Mouse (Mus musculus) bone marrow, adult 2 months (tissue): ENCODE measurements around the gene Smyd1. TPM values are rescaled to one million over a fixed set of nuclear protein-coding genes. Genes with fewer than 3 reads are reported as not detected.
A peak's percentile ranks its signal among the peaks of the same experiment; 100 is the strongest.

ENCODE experiments used
- H3K27ac ChIP-seq: fragments of 200-500 bp; 2 replicates; pipeline ENCODE4 v1.5.1; 2012; ENCODE audit warnings: low read depth, mild to moderate bottlenecking, control low read depth, inconsistent platforms, low read length; ENCODE audit not compliant: control insufficient read depth, poor library complexity, insufficient read depth
- H3K4me1 ChIP-seq: fragments of 200-500 bp; 2 replicates; pipeline ENCODE4 v1.6.1; 2011; ENCODE audit warnings: low read length; ENCODE audit not compliant: control insufficient read depth, insufficient read depth
- H3K4me3 ChIP-seq: fragments of 200-500 bp; replicated peaks from 2 replicates; pipeline ENCODE3; 2011; ENCODE audit warnings: mild to moderate bottlenecking, low read depth, low read length, control low read depth; ENCODE audit not compliant: control insufficient read depth
- CTCF ChIP-seq: fragments of 200-500 bp; IDR thresholded peaks from 2 replicates; pipeline ENCODE4 v1.5.1; 2011; ENCODE audit warnings: low read length, control low read depth; ENCODE audit not compliant: control insufficient read depth, insufficient read depth
- POLR2A ChIP-seq: fragments of 200-500 bp; IDR thresholded peaks from 2 replicates; pipeline ENCODE4 v1.6.1; 2011; ENCODE audit warnings: low read depth, mild to moderate bottlenecking, control low read depth, low read length, borderline replicate concordance; ENCODE audit not compliant: control insufficient read depth
- WGBS: fragments of 180-500 bp; shearing (Covaris S2); methylation state at CpG from one replicate; pipeline ENCODE4 v1.1.7; 2018; 5-methylcytosine and 5-hydroxymethylcytosine counted together
- polyA plus RNA-seq: library from polyadenylated mRNA; stranded (reverse); fragments of >200 nt; gene quantifications from 2 replicates; pipeline ENCODE4 v1.2.4, GENCODE M21; 2011; ENCODE audit warnings: low replicate concordance; ENCODE audit not compliant: missing spikeins, insufficient read depth, insufficient read length

The Smyd1 gene
- polyA plus RNA-seq, 1 experiment, result 0.45 TPM

GRCm38 (mm10) chr6:71298751-71299150 lies 23.3 kb downstream of the Smyd1 start:
- no peak overlapping the region for H3K4me3 ChIP-seq
- H3K4me1 ChIP-seq, result no peaks in the 10 kb centered on the region
- TF ChIP-seq POLR2A, result no peak
- TF ChIP-seq CTCF, result peak; percentile 59
- no peak overlapping the region for H3K27ac ChIP-seq
- 57% methylated on average over 3 of the region's 3 CpGs for whole genome bisulfite sequencing

DNA sequence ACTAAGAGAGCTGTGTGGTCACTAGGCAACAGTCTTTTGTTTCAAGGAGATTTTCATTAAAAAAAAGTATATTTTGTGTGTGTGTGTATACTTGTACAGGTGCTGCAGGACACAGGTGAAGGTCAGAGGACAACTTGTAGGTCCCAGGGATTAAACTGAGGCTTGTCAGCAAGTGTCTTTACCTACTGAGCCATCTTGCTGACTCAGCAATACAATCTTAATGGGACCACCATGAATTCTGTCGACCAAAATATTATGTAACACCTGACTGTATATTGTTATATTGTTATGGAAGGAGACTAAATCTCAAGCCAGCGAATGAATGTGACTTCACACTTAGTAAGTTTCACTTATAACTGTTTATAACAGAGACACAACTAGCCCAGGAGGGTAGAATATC lies 24.0 kb downstream of the Smyd1 start:
- TF ChIP-seq POLR2A (no peak), CTCF (no peak)

GRCm38 (mm10) chr6:71295303-71295702 lies 26.7 kb downstream of the Smyd1 start:
- H3K4me1 ChIP-seq, result no peaks in the 10 kb centered on the region
- no peak overlapping the region for H3K4me3 ChIP-seq
- TF ChIP-seq CTCF (no peak), POLR2A (no peak)
- H3K27ac ChIP-seq, result no peak overlapping the region
- 55% methylated on average over 6 of the region's 6 CpGs for WGBS

More for the DNA sequence above, 24.0 kb downstream of the Smyd1 start:
- WGBS, result 58% methylated on average over 2 of the region's 2 CpGs
- no peak overlapping the region for H3K27ac ChIP-seq
- no peaks in the 10 kb centered on the region for H3K4me1 ChIP-seq
- no peak overlapping the region for H3K4me3 ChIP-seq

DNA sequence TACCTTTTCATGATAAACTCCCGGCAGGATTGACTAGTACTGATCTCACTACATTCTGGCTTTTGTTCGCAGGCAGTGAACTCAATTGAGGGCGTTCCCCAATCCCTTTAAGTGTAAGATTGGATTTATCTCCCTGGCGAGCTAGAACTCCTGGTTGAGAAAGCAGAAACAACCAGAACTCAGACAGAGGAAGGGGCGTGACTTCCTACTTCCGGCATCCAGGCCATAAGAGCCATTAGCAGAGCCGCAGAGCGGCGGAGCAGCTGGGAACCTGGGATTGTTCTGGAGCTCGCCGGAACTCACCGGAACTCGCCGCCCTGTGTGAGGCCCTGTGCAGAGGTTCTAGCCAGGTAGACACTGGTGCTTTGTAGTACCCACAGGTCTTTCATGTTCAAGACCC lies 28.5 kb downstream of the Smyd1 start:
- no peak for TF ChIP-seq CTCF
- no peak for TF ChIP-seq POLR2A
- Histone ChIP-seq H3K27ac (no peak overlapping the region), H3K4me1 (no peaks in the 10 kb centered on the region), H3K4me3 (peak overlapping the region; percentile 34)
- 58% methylated on average over 14 of the region's 14 CpGs for WGBS

DNA sequence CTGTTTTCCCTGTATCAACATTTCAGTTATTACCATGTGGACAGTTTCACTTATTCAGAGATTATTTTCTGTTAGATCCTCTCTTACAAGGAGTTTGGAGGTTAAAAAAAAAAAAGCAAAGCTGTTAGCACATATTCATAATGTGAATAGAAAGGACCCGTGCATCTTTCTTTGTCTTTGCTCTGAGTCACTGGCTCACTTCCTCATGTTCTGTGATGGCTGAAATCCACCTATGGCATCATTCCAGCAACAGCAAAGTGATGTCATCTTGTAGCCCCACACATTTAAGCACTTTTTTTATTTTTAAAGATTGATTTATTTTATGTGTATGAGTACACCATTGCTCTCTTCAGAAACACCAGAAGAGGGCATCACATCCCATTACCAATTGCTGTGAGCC lies 42.6 kb downstream of the Smyd1 start:
- no peak overlapping the region for H3K27ac ChIP-seq
- WGBS, result 12% methylated on average over 1 of the region's 1 CpGs
- no peak for TF ChIP-seq POLR2A
- no peak for TF ChIP-seq CTCF

DNA sequence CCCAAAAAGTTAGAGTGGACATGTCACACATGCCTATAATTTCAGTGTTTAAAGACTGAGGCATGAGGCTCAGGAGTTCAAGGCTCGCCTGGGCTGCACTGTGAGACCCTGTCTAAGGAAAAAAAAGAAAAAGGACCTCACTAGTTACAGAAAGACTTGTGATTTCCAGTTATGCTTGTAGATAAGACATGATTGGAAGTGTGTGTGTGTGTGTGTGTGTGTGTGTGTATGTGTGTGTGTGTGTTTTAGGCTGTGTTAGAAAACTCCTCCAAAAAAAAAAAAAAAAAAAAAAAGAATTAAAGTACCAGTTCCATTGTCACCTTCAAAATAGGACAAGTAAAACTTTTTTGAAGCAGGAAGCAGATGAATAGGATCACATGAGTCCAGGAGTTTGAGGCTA lies 47.4 kb downstream of the Smyd1 start:
- TF ChIP-seq POLR2A, result no peak
- no peak for TF ChIP-seq CTCF
- no peak overlapping the region for H3K27ac ChIP-seq
- no peaks in the 10 kb centered on the region; the same call in 1 of the 2 replicates for H3K4me1 ChIP-seq
- 75% methylated on average over 1 of the region's 1 CpGs for WGBS
- no peak overlapping the region for H3K4me3 ChIP-seq

More for the DNA sequence above, 42.6 kb downstream of the Smyd1 start:
- H3K4me1 ChIP-seq, result no peaks in the 10 kb centered on the region
- no peak overlapping the region for H3K4me3 ChIP-seq

DNA sequence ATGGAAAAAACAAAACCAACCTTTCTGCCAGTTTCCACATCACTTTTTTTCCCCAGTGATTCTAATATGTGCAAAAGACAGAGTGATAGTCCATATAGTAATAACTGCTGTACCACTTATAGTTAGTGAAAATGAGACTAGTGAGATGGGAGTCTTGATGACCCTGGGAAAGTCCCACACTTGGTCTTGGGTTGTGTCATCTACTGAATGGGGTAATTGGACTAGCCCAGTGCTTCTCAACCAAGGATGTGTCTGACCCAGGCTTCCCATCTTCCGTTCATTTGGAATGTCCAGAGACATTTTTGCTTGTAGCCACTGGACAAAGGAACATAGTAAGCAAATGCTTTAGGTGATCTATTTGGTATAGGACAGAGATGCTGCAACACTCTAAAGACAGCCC lies 48.3 kb downstream of the Smyd1 start:
- H3K27ac ChIP-seq, result no peak overlapping the region
- H3K4me1 ChIP-seq, result no peaks in the 10 kb centered on the region; the same call in 1 of the 2 replicates
- TF ChIP-seq POLR2A (no peak), CTCF (no peak)
- 84% methylated on average over 1 of the region's 1 CpGs for WGBS
- H3K4me3 ChIP-seq, result no peak overlapping the region

DNA sequence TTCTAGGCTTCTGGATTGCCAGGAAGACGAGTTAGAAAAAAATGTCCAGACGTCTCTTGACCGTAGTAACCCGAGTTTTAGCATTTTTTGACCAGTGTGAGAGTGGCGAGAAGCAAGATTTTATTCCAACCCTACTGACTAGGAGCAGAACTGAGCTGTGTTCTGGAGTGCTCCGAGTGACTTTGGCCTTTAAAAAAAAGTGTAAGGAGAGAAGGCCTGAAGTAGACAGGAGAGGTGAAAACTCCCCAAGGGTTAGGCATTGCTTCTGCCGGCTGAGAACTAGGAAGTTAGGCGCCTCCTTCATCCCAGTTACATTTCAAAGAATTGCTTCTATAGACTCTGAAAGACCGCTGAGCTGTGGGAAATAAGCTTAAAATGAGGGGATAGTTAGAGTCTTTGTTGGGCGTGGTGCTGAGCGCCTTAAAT lies 49.7 kb downstream of the Smyd1 start:
- no peaks in the 10 kb centered on the region; the same call in 1 of the 2 replicates for H3K4me1 ChIP-seq
- peak overlapping the region; percentile 70 for H3K4me3 ChIP-seq
- 1% methylated on average over 11 of the region's 11 CpGs for WGBS
- peak overlapping the region; percentile 95 for H3K27ac ChIP-seq
- TF ChIP-seq CTCF (no peak), POLR2A (no peak)

- no peaks in the 10 kb centered on the region; the same call in 1 of the 2 replicates for H3K4me1 ChIP-seq
- peak within 1 kb of the TSS; percentile 95 for H3K27ac ChIP-seq
- WGBS, result under 1% methylated on average over 66 of the region's 84 CpGs
- TF ChIP-seq CTCF (no peak), POLR2A (peak; percentile 73; the same call in 1 of the 2 replicates)
- H3K4me3 ChIP-seq, result peak within 1 kb of the TSS; percentile 70
Measured at GRCm38 (mm10) chr6:71271389-71272315, 50.4 kb downstream of the Smyd1 start, which contains the start of gene Krcc1. TSS of gene Krcc1 (plus strand) at chr6:71271677.
